Mouse (Mus musculus) brain, embryonic 14.5 days (tissue): ENCODE results near the gene Zfp1.

Experiments used
- CTCF ChIP-seq: fragments of 200-500 bp; IDR thresholded peaks from 2 replicates; pipeline ENCODE4 v1.5.1; 2012; ENCODE audit warnings: inconsistent platforms, mild to moderate bottlenecking, moderate library complexity, borderline replicate concordance; ENCODE audit not compliant: insufficient read depth, insufficient read length; ENCODE audit errors: extremely low read depth
- POLR2A ChIP-seq: fragments of 200-500 bp; IDR thresholded peaks from 2 replicates; pipeline ENCODE4 v1.6.1; 2012; ENCODE audit warnings: mild to moderate bottlenecking, inconsistent platforms, borderline replicate concordance; ENCODE audit not compliant: poor library complexity, insufficient read depth, insufficient read length, severe bottlenecking; ENCODE audit errors: extremely low read depth

- TF ChIP-seq CTCF (no peak), POLR2A (no peak)
These were observed 14.2 kb downstream of the Zfp1 start for GRCm38 (mm10) chr8:111657312-111657854.
